20 mouse cellular contexts compared by ENCODE assay signal in genomic region chr1:179151275-179151674, GRCm38 (mm10).
A peak's percentile ranks its signal among the peaks of the same experiment; 100 is the strongest.
DNase-seq lines count a peak whose midpoint lies in the region; ATAC-seq and TF ChIP-seq lines count a peak whose summit lies in the region.
"Had no signal": no experiment of that assay in that cellular context is flagged by ENCODE, and none has a peak within 500 bp of the region (broad histone marks: within the 10 kb centered on the region; RNA-seq: fewer than 3 reads in every experiment).

No protein-coding gene starts in this region.

- peak overlapping the region; percentile 17; the same call in 1 of the 2 replicates for H3K27ac ChIP-seq in embryonic facial prominence, embryonic 13.5 days
- no peak overlapping the region for H3K27ac ChIP-seq in embryonic facial prominence, embryonic 10.5 days (replicated peaks)
- H3K27ac ChIP-seq in intestine, postnatal 0 days (ENCODE audit: low read depth, low read length): no peak overlapping the region
- H3K27ac ChIP-seq in intestine, embryonic 15.5 days: no peak overlapping the region
- no peak overlapping the region for H3K27ac ChIP-seq in lung, embryonic 14.5 days (ENCODE audit: low read depth)
- H3K27ac ChIP-seq: embryonic facial prominence, embryonic 15.5 days; forebrain, embryonic 10.5 days; hindbrain, embryonic 12.5 days had no signal

- H3K9me3 ChIP-seq in embryonic facial prominence, embryonic 13.5 days: no peaks in the 10 kb centered on the region
- no peaks in the 10 kb centered on the region for H3K9me3 ChIP-seq in embryonic facial prominence, embryonic 10.5 days
- no peaks in the 10 kb centered on the region for H3K9me3 ChIP-seq in intestine, postnatal 0 days (ENCODE audit: control insufficient read depth)
- no peaks in the 10 kb centered on the region for H3K9me3 ChIP-seq in intestine, embryonic 15.5 days
- H3K9me3 ChIP-seq in lung, embryonic 14.5 days (ENCODE audit: low read depth, low read length): no peaks in the 10 kb centered on the region
- H3K9me3 ChIP-seq: embryonic facial prominence, embryonic 15.5 days; forebrain, embryonic 10.5 days; heart, embryonic 12.5 days; hindbrain, embryonic 12.5 days had no signal

- WGBS in embryonic facial prominence, embryonic 13.5 days: 54% methylated on average over 2 of the region's 2 CpGs
- WGBS in embryonic facial prominence, embryonic 10.5 days: 71% methylated on average over 2 of the region's 2 CpGs
- 80% methylated on average over 2 of the region's 2 CpGs for WGBS in intestine, postnatal 0 days
- 90% methylated on average over 2 of the region's 2 CpGs for WGBS in intestine, embryonic 15.5 days
- WGBS in lung, embryonic 14.5 days: 73% methylated on average over 2 of the region's 2 CpGs

- H3K4me3 ChIP-seq in embryonic facial prominence, embryonic 13.5 days: no peak overlapping the region
- H3K4me3 ChIP-seq in embryonic facial prominence, embryonic 10.5 days: no peak overlapping the region
- H3K4me3 ChIP-seq in intestine, postnatal 0 days (ENCODE audit: low read depth, low read length): no peak overlapping the region
- H3K4me3 ChIP-seq in intestine, embryonic 15.5 days (replicated peaks): no peak overlapping the region
- no peak overlapping the region for H3K4me3 ChIP-seq in lung, embryonic 14.5 days (ENCODE audit: low read depth, low read length)
- H3K4me3 ChIP-seq: embryonic facial prominence, embryonic 15.5 days; erythroblast, embryonic 14.5 days; forebrain, embryonic 10.5 days; heart, embryonic 12.5 days; hindbrain, embryonic 12.5 days had no signal

- TF ChIP-seq CTCF in intestine, postnatal 0 days (IDR thresholded peaks at IDR 0.05; ENCODE audit: low read depth): 0 out of 2 replicates have a peak, but pooled peaks have one; percentile 14
- TF ChIP-seq CTCF in lung, embryonic 14.5 days (IDR thresholded peaks at IDR 0.05; ENCODE audit: low read depth): 0 out of 2 replicates have a peak, but pooled peaks have one; percentile 16

- no peaks in the 10 kb centered on the region for H3K36me3 ChIP-seq in embryonic facial prominence, embryonic 13.5 days
- H3K36me3 ChIP-seq in embryonic facial prominence, embryonic 10.5 days (replicated peaks): no peaks in the 10 kb centered on the region
- no peaks in the 10 kb centered on the region for H3K36me3 ChIP-seq in intestine, postnatal 0 days (ENCODE audit: control insufficient read depth, insufficient read depth)
- no peaks in the 10 kb centered on the region for H3K36me3 ChIP-seq in intestine, embryonic 15.5 days
- H3K36me3 ChIP-seq in lung, embryonic 14.5 days (ENCODE audit: insufficient read depth): no peaks in the 10 kb centered on the region
- H3K36me3 ChIP-seq: embryonic facial prominence, embryonic 15.5 days; forebrain, embryonic 10.5 days; heart, embryonic 12.5 days; hindbrain, embryonic 12.5 days had no signal

- H3K27me3 ChIP-seq in embryonic facial prominence, embryonic 13.5 days: no peaks in the 10 kb centered on the region
- no peaks in the 10 kb centered on the region for H3K27me3 ChIP-seq in embryonic facial prominence, embryonic 10.5 days (replicated peaks; ENCODE audit: low read depth, poor library complexity, severe bottlenecking)
- no peaks in the 10 kb centered on the region for H3K27me3 ChIP-seq in intestine, postnatal 0 days (replicated peaks; ENCODE audit: control insufficient read depth, insufficient read depth, low read length)
- no peaks in the 10 kb centered on the region for H3K27me3 ChIP-seq in intestine, embryonic 15.5 days (replicated peaks)
- no peaks in the 10 kb centered on the region for H3K27me3 ChIP-seq in lung, embryonic 14.5 days (ENCODE audit: insufficient read depth, low read length)
- H3K27me3 ChIP-seq: embryonic facial prominence, embryonic 15.5 days; heart, embryonic 12.5 days; hindbrain, embryonic 12.5 days had no signal

- no peak for DNase-seq in embryonic facial prominence, embryonic 10.5 days (ENCODE audit: low spot score)
- DNase-seq in lung, embryonic 14.5 days: no peak
- no peak for DNase-seq in lung, postnatal 36 days
- DNase-seq in gastrocnemius, postnatal 4 days (ENCODE audit: low spot score in 2 of 2): no peak
- DNase-seq: adrenal gland, postnatal 10 days; B cell, adult 2 months; cerebellum, adult 11 months; cerebellum, adult 8-10 months; cerebellum, postnatal 25 days; gastrocnemius, postnatal 14 days had no signal

- no peak overlapping the region for H3K9ac ChIP-seq in embryonic facial prominence, embryonic 13.5 days
- H3K9ac ChIP-seq in intestine, postnatal 0 days (ENCODE audit: low read depth, low read length): no peak overlapping the region
- H3K9ac ChIP-seq in intestine, embryonic 15.5 days: no peak overlapping the region
- no peak overlapping the region for H3K9ac ChIP-seq in lung, embryonic 14.5 days
- H3K9ac ChIP-seq: embryonic facial prominence, embryonic 15.5 days; heart, embryonic 12.5 days; hindbrain, embryonic 12.5 days had no signal

- no peak for ATAC-seq in embryonic facial prominence, embryonic 13.5 days (ENCODE audit: insufficient number of reproducible peaks, insufficient read depth, low FRiP score, low TSS enrichment, low read depth)
- ATAC-seq in intestine, postnatal 0 days: no peak
- ATAC-seq in intestine, embryonic 15.5 days: no peak
- no peak for ATAC-seq in lung, embryonic 14.5 days (ENCODE audit: insufficient read depth)
- ATAC-seq: CD4-positive, CD25-positive, alpha-beta regulatory T cell, adult 4 months; forebrain, embryonic 14.5 days had no signal

- H3K4me1 ChIP-seq in embryonic facial prominence, embryonic 13.5 days: peaks cover 40% of the 10 kb centered on the region
- H3K4me1 ChIP-seq in embryonic facial prominence, embryonic 10.5 days: peaks cover 25% of the 10 kb centered on the region
- no peaks in the 10 kb centered on the region for H3K4me1 ChIP-seq in intestine, postnatal 0 days (replicated peaks; ENCODE audit: control insufficient read depth, insufficient read depth, low read length)
- 0 out of 2 replicates have a peak, but pooled peaks cover 2% of the 10 kb centered on the region for H3K4me1 ChIP-seq in intestine, embryonic 15.5 days (replicated peaks)
- H3K4me1 ChIP-seq in lung, embryonic 14.5 days (ENCODE audit: insufficient read depth): peaks cover 7% of the 10 kb centered on the region; the same call in 1 of the 2 replicates

- H3K4me2 ChIP-seq in embryonic facial prominence, embryonic 13.5 days: no peak overlapping the region
- H3K4me2 ChIP-seq in intestine, postnatal 0 days (replicated peaks; ENCODE audit: low read depth): no peak overlapping the region
- H3K4me2 ChIP-seq in intestine, embryonic 15.5 days (replicated peaks): no peak overlapping the region
- H3K4me2 ChIP-seq in lung, embryonic 14.5 days: no peak overlapping the region
- H3K4me2 ChIP-seq: embryonic facial prominence, embryonic 15.5 days; heart, embryonic 12.5 days; hindbrain, embryonic 12.5 days had no signal
